ENCODE assay signal across 21 mouse cellular contexts in the genomic region with DNA sequence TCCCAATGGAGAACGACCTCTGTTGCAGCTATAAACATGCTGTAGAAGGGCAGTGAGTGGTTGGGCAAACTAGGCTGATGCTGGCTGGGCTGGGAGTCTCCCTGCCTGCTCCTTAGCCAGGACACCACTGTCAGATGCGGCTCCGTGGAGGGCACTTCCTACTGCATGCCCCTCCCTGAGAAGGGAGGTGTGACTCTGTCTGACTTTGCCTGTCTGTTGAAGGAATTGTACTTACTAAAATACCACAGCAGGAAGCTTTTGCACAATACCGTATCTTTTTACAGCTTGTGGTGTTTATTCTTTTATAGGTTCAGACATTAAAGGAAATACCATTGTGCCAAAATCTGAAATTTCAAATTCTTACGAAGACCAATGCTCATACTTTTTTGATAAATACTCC. TPM values are rescaled to one million over a fixed set of nuclear protein-coding genes. Genes with fewer than 3 reads are reported as not detected.
DNase-seq lines count a peak whose midpoint lies in the region; ATAC-seq lines count a peak whose summit lies in the region.
"Had no signal": no experiment of that assay in that cellular context is flagged by ENCODE, and none has a peak within 500 bp of the region (broad histone marks: within the 10 kb centered on the region; RNA-seq: fewer than 3 reads in every experiment).

No protein-coding gene starts in this region.

- 0 out of 2 replicates have a peak, but pooled peaks cover 3% of the 10 kb centered on the region for H3K4me1 ChIP-seq in liver, embryonic 11.5 days (replicated peaks; ENCODE audit: control insufficient read depth, insufficient read depth, low read length)
- H3K4me1 ChIP-seq: forebrain, embryonic 12.5 days; heart, embryonic 13.5 days; hindbrain, embryonic 12.5 days had no signal

- no peak overlapping the region for H3K4me2 ChIP-seq in liver, embryonic 11.5 days
- H3K4me2 ChIP-seq: embryonic facial prominence, embryonic 13.5 days; forebrain, embryonic 12.5 days; heart, embryonic 13.5 days; hindbrain, embryonic 12.5 days had no signal

- no peak overlapping the region for H3K9ac ChIP-seq in liver, embryonic 11.5 days (ENCODE audit: low read depth, low read length)
- H3K9ac ChIP-seq: embryonic facial prominence, embryonic 13.5 days; forebrain, embryonic 12.5 days; heart, embryonic 13.5 days; hindbrain, embryonic 12.5 days had no signal

- no peak overlapping the region for H3K27ac ChIP-seq in liver, embryonic 11.5 days (ENCODE audit: low read depth, low read length)
- H3K27ac ChIP-seq: embryonic facial prominence, embryonic 13.5 days; forebrain, embryonic 12.5 days; heart, embryonic 13.5 days; hindbrain, embryonic 12.5 days had no signal

- peaks cover 4% of the 10 kb centered on the region; the same call in 1 of the 2 replicates for H3K36me3 ChIP-seq in liver, embryonic 11.5 days (ENCODE audit: control insufficient read depth, insufficient read depth, low read length)

- H3K27me3 ChIP-seq in liver, embryonic 11.5 days (replicated peaks; ENCODE audit: control insufficient read depth, insufficient read depth, low read length), result no peaks in the 10 kb centered on the region; the same call in 1 of the 2 replicates
- H3K27me3 ChIP-seq: embryonic facial prominence, embryonic 13.5 days; forebrain, embryonic 12.5 days; heart, embryonic 13.5 days; hindbrain, embryonic 12.5 days had no signal

- H3K9me3 ChIP-seq in liver, embryonic 11.5 days (ENCODE audit: control insufficient read depth, low read length), result no peaks in the 10 kb centered on the region
- H3K9me3 ChIP-seq: embryonic facial prominence, embryonic 13.5 days; forebrain, embryonic 12.5 days; heart, embryonic 13.5 days; hindbrain, embryonic 12.5 days had no signal

- H3K4me3 ChIP-seq in liver, embryonic 11.5 days (ENCODE audit: low read depth, low read length), result no peak overlapping the region
- H3K4me3 ChIP-seq: embryonic facial prominence, embryonic 13.5 days; forebrain, embryonic 12.5 days; heart, embryonic 13.5 days; hindbrain, embryonic 12.5 days had no signal

- ATAC-seq in common myeloid progenitor, adult 5-6 weeks (replicated peaks; ENCODE audit: low read depth, poor library complexity, severe bottlenecking), result peak; percentile 75
- peak; percentile 57 for ATAC-seq in megakaryocyte, adult 5-6 weeks (ENCODE audit: poor library complexity, severe bottlenecking)
- 0 out of 2 replicates have a peak, but pooled peaks have one; percentile 34 for ATAC-seq in monocyte, adult 5-6 weeks (replicated peaks; ENCODE audit: insufficient number of reproducible peaks, low FRiP score, low TSS enrichment, poor library complexity, severe bottlenecking)
- ATAC-seq in liver, embryonic 11.5 days (replicated peaks; ENCODE audit: low FRiP score), result no peak
- ATAC-seq: activated CD4-positive, CD25-positive, alpha-beta regulatory T cell, adult 4 months; forebrain, embryonic 16.5 days; hindbrain, embryonic 16.5 days had no signal

- 47% methylated on average over 5 of the region's 5 CpGs for WGBS in liver, embryonic 11.5 days

- DNase-seq in thymus, postnatal 25 days, result peak; percentile 20
- DNase-seq in thymus, postnatal 4 days, result no peak
- no peak for DNase-seq in B cell, adult 2 months
- DNase-seq in layer of hippocampus, adult 8-10 months (ENCODE audit: low spot score in 2 of 2), result no peak
- no peak for DNase-seq in liver, embryonic 11.5 days (ENCODE audit: low spot score)
- DNase-seq: adrenal gland, postnatal 25 days; cerebellum, adult 11 months; cerebellum, adult 8-10 months; cerebellum, postnatal 14 days; gastrocnemius, postnatal 10 days; heart, postnatal 36 days had no signal

RNA-seq across cellular contexts. Expression of a gene that starts 40.1 kb away (rescaled TPM):
- 11.1 and 14.2 TPM in 2 replicates for total RNA-seq in common myeloid progenitor, adult 5-6 weeks (2017)
- total RNA-seq in megakaryocyte, adult 5-6 weeks (2015), result 20.3 and 38.8 TPM in 2 replicates
- total RNA-seq in megakaryocyte, adult 5-6 weeks (2017), result 10.5 and 15.2 TPM in 2 replicates
- 15.1 to 33.2 TPM (median 15.3 TPM) in 3 replicates for total RNA-seq in monocyte, adult 5-6 weeks (2017)
- total RNA-seq in layer of hippocampus, adult 8-10 months (2022), result 100 to 1,000 TPM in 3 of 4 experiments, 10 to 100 TPM in 1; 88.7 to 126 (median 112) TPM
- polyA plus RNA-seq in liver, embryonic 11.5 days (2014; fragmentation: Nextera tagmentation; extraction: Ambion mirVana), result 18.1 and 19.1 TPM in 2 replicates
